Comparison of ENCODE assay signal across 16 mouse cellular contexts in genomic region chr19:57113975-57114374, GRCm38 (mm10).
"Had no signal": no experiment of that assay in that cellular context is flagged by ENCODE, and none has a peak within 500 bp of the region (broad histone marks: within the 10 kb centered on the region; RNA-seq: fewer than 3 reads in every experiment).

No protein-coding gene starts in this region.

- ATAC-seq: intestine, postnatal 0 days had no signal

- H3K4me2 ChIP-seq: limb, embryonic 12.5 days; lung, embryonic 14.5 days; midbrain, embryonic 11.5 days; neural tube, embryonic 15.5 days had no signal

- H3K4me3 ChIP-seq: limb, embryonic 12.5 days; megakaryocyte, embryonic 14.5 days; neural tube, embryonic 15.5 days had no signal

- H3K27ac ChIP-seq: limb, embryonic 12.5 days; liver, embryonic 14.5 days; macrophage; neural tube, embryonic 15.5 days had no signal

- H3K9me3 ChIP-seq: limb, embryonic 12.5 days; megakaryocyte, embryonic 14.5 days; neural tube, embryonic 15.5 days had no signal

- DNase-seq: kidney, adult 8-10 months; kidney, postnatal 25 days; layer of hippocampus, adult 9-11 months; layer of hippocampus, postnatal 36 days; lung, embryonic 14.5 days; lung, postnatal 14 days; right cerebral cortex, adult 18-20 months; right cerebral cortex, postnatal 25 days; thymus, postnatal 14 days had no signal

- H3K9ac ChIP-seq: limb, embryonic 12.5 days; liver, embryonic 14.5 days; lung, embryonic 14.5 days; neural tube, embryonic 15.5 days had no signal

- H3K27me3 ChIP-seq: neural tube, embryonic 15.5 days had no signal

- H3K36me3 ChIP-seq: limb, embryonic 12.5 days; neural tube, embryonic 15.5 days had no signal
